Mouse (Mus musculus) CH12F3 (cell line): Measurements from ENCODE around the gene Slc27a1.

Experiments
- in situ Hi-C: fragments of 300-500 bp; cut with MboI; formaldehyde crosslinking; loops from 2 replicates; pipeline ENCODE4 v1.14.3; 2020; ENCODE audit warnings: low sequenced_read_pairs

The Slc27a1 gene

DNA sequence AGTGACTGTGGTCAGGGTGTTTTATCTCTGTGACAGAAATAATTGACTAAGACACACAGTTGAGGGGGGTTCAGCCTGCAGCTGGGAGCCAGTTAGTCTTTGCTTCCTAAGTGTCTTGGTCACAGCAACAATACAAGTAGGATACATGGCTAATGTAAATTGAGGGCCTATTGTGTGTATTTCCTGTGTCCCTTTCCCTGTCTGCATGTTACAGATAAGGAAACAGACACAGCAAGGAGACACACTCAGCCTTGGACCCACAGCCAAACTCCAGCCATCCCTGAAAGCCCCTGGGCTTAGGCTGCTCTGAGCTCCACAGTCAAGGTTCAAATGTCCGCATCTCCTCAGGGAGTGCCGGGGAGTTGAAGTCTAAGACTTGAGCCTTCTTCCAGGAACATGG, 14.0 kb upstream of the Slc27a1 start:
- in situ Hi-C loops = no loop called here

GRCm38 (mm10) chr8:71558071-71558957, 10.4 kb upstream of the Slc27a1 start, which contains the start of gene Tmem221:
TSS of gene Tmem221 (minus strand) at chr8:71558871.
- in situ Hi-C loops = no loop called here

GRCm38 (mm10) chr8:71558958-71559690, 9.6 kb upstream of the Slc27a1 start:
- in situ Hi-C loops = no loop called here

DNA sequence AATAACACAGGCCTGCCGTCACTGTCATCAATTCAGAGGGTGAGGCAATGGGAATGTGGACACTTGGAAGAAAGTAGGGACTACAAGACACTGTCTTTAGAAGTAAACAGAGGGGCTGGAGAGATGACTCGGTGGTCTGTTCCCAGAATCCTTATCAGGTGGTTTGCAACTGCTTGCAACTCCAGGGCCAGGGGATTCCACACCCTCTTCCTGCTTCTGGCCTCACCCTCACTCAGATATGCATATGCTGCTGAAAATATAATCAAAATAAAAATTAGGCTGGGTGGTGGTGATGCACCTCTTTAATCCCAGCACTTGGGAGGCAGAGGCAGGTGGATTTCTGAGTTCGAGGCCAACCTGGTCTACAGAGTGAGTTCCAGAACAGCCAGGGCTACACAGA, 8.6 kb upstream of the Slc27a1 start:
- in situ Hi-C loops = loop anchor here (10.0 kb wide), 1 partner anchor 95 kb away; no protein-coding TSS in a partner anchor

DNA sequence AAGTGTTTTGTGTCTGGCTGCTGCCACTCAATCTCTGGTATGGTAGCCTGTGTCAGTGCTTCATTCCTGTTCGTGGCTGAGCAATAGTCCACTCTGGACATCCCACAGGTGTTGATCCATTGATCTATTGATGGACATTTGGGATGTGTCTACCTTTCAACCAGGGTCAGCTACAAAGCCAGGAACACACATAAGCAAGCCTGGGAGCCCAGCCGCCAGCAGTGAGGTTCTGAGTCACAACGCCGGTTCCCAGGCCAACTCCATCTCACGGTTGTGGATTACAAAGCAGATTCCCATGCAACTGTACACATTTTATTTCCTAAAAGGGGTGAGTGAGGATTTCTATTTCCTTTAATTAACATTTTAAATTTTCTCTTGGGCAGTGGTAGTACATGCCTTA, 7.9 kb upstream of the Slc27a1 start:
- in situ Hi-C loops = loop anchor here (10.0 kb wide), 1 partner anchor 94 kb away; no protein-coding TSS in a partner anchor

DNA sequence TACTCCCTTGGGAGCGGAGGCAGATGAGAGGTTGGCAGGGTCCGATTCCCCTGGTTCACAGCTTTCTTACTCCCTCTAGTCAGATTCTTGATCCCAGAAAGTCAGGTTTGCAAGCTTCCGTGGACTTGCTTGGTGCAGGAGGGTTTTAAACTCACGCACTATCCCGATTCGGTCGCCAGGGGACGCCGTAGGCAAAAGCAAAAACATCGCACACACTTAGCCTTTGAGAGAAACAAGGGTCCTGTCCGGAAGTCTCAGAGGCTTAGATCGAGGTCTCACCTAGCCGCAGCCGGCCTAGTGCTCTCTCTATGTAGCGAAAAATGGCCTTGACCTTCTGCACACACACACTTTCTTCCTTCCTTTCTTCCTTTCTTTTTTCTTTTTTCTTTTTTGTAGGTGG, 7.3 kb upstream of the Slc27a1 start:
- in situ Hi-C loops = loop anchor here (10.0 kb wide), 1 partner anchor 93 kb away; no protein-coding TSS in a partner anchor

- in situ Hi-C loops = loop anchor here (10.0 kb wide), 1 partner anchor 92 kb away; no protein-coding TSS in a partner anchor
Measured at GRCm38 (mm10) chr8:71562751-71563150, 5.9 kb upstream of the Slc27a1 start.

DNA sequence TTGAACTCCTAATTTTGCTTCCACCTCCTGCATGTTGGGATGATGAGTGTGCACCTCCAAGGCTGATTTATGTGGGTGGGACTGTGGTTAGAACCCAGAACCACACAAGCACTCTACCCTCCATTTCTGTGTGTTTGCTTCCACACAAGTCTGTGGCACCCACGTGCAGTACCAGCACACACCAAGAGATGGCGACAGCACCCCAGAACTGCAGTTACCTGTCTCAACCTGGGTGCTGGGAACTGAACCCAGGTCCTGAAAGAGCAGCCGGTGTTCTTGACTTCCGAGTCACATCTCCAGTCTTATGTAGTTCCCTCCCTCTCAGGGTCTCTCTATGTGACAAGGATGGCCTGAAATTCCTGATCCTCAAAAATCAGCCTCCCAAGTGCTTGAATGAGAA, 4.7 kb upstream of the Slc27a1 start:
- in situ Hi-C loops = loop anchor here (10.0 kb wide), 1 partner anchor 91 kb away; no protein-coding TSS in a partner anchor

DNA sequence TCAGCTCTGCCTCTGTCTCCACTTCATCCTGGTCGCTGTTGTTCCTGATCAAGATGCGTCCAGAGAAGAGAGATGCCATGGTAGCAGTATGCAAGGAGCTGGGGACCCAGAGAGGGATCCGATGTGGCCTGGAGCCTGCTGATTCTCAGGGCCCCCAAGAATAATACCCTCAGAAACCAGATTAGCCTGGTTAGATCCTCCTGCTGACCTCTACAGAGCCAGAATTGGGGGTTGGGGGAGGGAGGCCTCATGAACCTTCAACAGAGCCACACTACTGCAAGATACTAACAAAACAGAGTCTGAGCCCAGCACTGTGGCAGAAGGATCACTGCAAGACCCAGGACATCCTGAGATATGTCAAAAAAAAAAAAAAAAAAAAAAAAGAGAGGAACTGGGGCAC, 2.2 kb upstream of the Slc27a1 start, which contains the start of gene Nxnl1:
Nxnl1 (minus strand) TSS at position 101 of the 400 bp plus-strand sequence.
- in situ Hi-C loops = loop anchor here (10.0 kb wide), 1 partner anchor 88 kb away; no protein-coding TSS in a partner anchor

GRCm38 (mm10) chr8:71567587-71567986, 1.1 kb upstream of the Slc27a1 start:
- in situ Hi-C loops = loop anchor here (10.0 kb wide), 1 partner anchor 87 kb away; no protein-coding TSS in a partner anchor

DNA sequence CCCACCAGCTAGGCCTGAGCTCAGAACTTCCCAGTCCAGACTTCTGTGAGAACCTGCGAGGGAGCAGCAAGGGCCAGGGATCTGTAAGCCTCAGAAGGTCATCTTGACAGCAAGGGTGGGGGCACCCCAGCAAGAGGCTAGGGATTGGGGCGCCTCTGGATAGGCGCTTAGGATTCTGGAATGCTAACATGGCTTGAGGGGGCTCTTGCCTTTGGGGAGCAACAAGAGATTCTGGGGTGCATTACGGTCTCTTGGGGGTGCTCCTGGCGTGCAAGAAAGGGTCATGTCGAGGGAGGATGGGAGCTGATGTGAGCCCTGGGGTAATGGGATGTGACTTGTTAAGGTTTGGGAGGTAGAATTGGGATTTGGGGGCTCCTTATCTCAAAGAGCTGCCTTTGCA, 259 bp downstream of the Slc27a1 start:
- in situ Hi-C loops = loop anchor here (10.0 kb wide), 1 partner anchor 86 kb away; no protein-coding TSS in a partner anchor

- in situ Hi-C loops = loop anchor here (10.0 kb wide), 1 partner anchor 85 kb away; no protein-coding TSS in a partner anchor
Measured at GRCm38 (mm10) chr8:71569366-71570290, 946 bp downstream of the Slc27a1 start.

DNA sequence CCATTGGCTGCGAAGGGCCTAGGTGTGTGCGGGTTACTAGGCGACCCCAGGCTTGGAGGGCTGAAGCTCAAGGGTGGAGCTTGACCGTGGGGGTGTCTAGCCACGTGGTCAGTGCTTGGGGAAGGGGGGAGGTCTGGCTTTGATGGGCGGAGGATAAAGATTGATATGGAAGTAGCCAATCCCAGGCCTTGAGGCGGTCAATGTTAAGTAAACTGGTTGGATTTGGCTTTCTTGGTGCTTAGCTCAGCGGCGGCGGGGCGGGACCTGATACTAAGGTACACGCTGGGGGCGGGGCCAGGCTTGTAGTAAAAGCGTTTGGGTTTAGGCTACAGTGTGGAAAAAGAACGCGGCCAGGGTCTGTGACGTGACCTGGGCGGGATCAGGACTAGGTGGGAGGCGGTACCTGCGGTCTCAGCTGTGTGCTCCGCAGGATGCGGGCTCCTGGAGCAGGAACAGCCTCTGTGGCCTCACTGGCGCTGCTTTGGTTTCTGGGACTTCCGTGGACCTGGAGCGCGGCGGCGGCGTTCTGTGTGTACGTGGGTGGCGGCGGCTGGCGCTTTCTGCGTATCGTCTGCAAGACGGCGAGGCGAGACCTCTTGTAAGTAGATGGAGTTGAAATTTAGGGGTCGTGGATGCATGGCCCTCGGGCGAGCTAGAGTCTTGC, 1.7 kb downstream of the Slc27a1 start:
- in situ Hi-C loops = no loop called here

GRCm38 (mm10) chr8:71572077-71572476, 3.4 kb downstream of the Slc27a1 start:
- in situ Hi-C loops = no loop called here

DNA sequence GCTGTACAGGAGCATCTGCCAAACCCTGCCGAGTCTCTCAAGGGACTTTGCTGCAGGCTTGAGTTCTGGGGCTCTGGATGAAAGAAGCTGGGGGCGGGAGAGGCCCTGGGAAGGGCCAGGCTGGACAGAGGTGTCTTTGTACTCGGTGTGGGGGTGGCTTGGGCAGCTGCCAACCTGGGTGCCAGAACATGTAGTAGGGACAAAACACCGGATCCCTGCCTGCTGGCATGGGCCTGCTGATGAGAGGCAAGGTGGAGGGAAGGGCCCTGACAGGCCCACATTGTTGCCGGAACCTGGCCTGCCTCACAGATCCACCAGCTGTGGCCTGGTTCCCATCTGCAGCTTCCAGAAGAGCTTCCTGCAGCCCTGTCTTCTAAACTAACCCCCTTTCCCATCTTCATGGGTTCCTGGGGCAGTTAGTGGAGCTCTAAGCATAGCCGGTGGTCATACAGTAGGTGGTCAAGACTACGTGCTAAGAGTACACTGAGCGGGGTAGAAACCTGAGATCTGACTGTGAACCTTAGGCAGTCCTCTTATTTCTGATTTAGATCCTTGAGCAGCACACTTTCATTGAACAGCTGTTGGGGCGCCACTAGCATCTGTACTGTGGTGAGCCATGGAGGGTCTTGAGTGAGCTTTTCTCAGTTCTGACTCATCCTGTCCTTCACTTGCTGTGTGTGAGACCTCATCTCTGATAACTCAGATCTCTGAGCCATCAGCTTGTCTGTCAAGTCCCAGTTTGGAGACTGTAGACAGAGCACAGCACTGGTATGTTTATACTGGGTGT, 4.4 kb downstream of the Slc27a1 start:
- in situ Hi-C loops = no loop called here

DNA sequence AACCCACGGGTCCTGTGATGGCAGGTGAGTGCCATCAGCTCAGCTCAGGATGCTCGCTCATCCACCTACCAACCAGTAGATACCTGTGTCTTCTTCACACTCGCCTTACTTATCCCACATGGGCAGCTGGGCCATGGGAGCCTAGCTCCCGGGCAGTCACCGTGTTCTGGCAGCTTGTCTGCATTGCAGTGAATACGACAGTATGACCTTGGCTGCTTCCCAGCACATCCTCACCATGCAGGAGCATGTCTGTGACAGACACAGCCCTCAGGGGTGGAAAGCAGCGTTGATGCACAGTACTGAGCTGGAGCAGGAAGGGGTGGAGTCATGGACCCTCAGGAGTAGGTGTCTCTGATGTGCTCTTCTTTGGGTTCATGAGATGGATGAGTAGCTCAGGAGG, 5.7 kb downstream of the Slc27a1 start:
- in situ Hi-C loops = no loop called here

DNA sequence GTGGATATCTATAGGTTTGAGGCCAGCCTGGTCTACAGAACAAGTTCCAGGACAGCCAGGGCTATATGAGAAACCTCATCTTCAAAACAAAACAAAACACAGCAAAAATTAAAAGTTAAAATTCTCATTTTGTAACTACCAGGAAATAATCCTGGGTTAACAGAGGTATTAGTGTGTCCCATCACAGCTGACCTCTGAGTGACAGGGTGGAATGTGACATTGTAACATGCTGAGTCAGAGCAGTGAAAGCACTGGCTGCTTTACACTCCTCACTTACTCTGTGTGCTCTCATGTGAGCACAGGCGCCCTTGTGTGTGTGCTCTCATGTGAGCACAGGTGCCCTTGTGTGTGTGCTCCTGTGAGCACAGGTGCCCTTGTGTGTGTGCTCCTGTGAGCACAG, 6.3 kb downstream of the Slc27a1 start:
- in situ Hi-C loops = no loop called here

DNA sequence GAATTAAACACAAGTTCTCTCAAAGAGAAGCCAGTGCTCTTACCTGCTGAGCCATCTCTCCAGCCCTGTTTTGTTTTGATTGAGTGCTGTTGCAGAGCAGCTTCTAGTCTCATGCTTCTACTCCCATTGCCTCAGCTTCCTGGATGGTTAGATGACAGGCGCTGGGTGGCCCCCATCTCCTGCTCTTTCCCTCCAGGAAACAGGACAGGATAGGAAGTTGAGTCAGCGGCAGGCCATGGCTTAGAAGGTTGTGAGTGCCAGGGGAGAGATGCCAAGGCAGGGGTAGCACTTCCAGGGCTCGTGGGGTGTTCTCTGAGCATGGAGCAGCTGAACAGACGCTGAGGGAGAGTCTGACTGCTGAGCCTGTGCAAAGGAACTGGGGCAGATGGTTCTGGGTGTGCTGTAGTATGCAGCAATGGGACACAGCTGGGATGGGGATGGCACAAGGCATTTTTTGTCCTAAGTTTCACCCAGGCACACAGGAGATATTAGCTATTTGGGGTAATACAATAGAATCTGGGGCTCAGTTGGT, 9.2 kb downstream of the Slc27a1 start:
- in situ Hi-C loops = no loop called here

- in situ Hi-C loops = no loop called here
Measured at GRCm38 (mm10) chr8:71579009-71579408, 10.3 kb downstream of the Slc27a1 start.
